Mouse (Mus musculus) myocyte (in vitro differentiated cells): ENCODE results near the gene Syt2. TPM values are rescaled to one million over a fixed set of nuclear protein-coding genes. Genes with fewer than 3 reads are reported as not detected.

Source experiments
- H3K27me3 ChIP-seq: one replicate; pipeline ENCODE4 v1.6.1; 2011; ENCODE audit not compliant: control insufficient read depth, insufficient read depth, insufficient read length
- H3K36me3 ChIP-seq: one replicate; pipeline ENCODE4 v1.6.1; 2011; ENCODE audit not compliant: control insufficient read depth, insufficient read depth
- H3K4me2 ChIP-seq: one replicate; pipeline ENCODE4 v1.6.1; 2011; ENCODE audit warnings: low read depth, control low read depth
- H3K4me3 ChIP-seq: one replicate; pipeline ENCODE4 v1.5.1; 2011; ENCODE audit warnings: mild to moderate bottlenecking, control low read depth, moderate library complexity
- H3K79me2 ChIP-seq: one replicate; pipeline ENCODE4 v1.6.1; 2011; ENCODE audit not compliant: control insufficient read depth, insufficient read depth
- H3ac ChIP-seq: one replicate; pipeline ENCODE4 v1.6.1; 2011; ENCODE audit not compliant: control insufficient read depth, insufficient read length
- CEBPB ChIP-seq: IDR thresholded peaks from 2 replicates; pipeline ENCODE4 v1.6.1; 2011; ENCODE audit warnings: mild to moderate bottlenecking, moderate library complexity; ENCODE audit not compliant: poor library complexity, insufficient read depth, severe bottlenecking
- E2F4 ChIP-seq: IDR thresholded peaks from one replicate; pipeline ENCODE4 v1.6.1; 2011; ENCODE audit warnings: mild to moderate bottlenecking, control low read depth, moderate library complexity; ENCODE audit not compliant: insufficient read depth
- MAX ChIP-seq: IDR thresholded peaks from one replicate; pipeline ENCODE4 v1.6.1; 2011; ENCODE audit warnings: low read depth, mild to moderate bottlenecking, control low read depth
- MYOD1 ChIP-seq, 3 experiments: IDR thresholded peaks; one replicate each; pipeline ENCODE4 v1.6.1; 2011; ENCODE audit warnings: control low read depth in 2 of 3, low read depth in 2 of 3, mild to moderate bottlenecking in 2 of 3, moderate library complexity in 1 of 3; ENCODE audit not compliant: insufficient read length in 2 of 3, control insufficient read depth in 1 of 3
- MYOG ChIP-seq, 3 experiments: IDR thresholded peaks; one replicate each; pipeline ENCODE4 v1.6.1; 2011; ENCODE audit warnings: control low read depth in 2 of 3, low read depth in 2 of 3, mild to moderate bottlenecking in 2 of 3; ENCODE audit not compliant: insufficient read length in 2 of 3, control insufficient read depth in 1 of 3, insufficient read depth in 1 of 3
- POLR2A ChIP-seq: IDR thresholded peaks from one replicate; pipeline ENCODE4 v1.6.1; 2011; ENCODE audit warnings: low read depth, mild to moderate bottlenecking, control low read depth, moderate library complexity; ENCODE audit not compliant: insufficient read length
- POLR2AphosphoS2 ChIP-seq: IDR thresholded peaks from one replicate; pipeline ENCODE4 v1.6.1; 2011; ENCODE audit warnings: low read depth, control low read depth; ENCODE audit not compliant: insufficient read length
- REST ChIP-seq: IDR thresholded peaks from one replicate; pipeline ENCODE4 v1.6.1; 2011; ENCODE audit warnings: mild to moderate bottlenecking, control low read depth, moderate library complexity; ENCODE audit not compliant: insufficient read depth, insufficient read length
- SRF ChIP-seq: IDR thresholded peaks from one replicate; pipeline ENCODE4 v1.6.1; 2011; ENCODE audit warnings: low read depth; ENCODE audit not compliant: control insufficient read depth, insufficient read length
- TCF12 ChIP-seq: IDR thresholded peaks from one replicate; pipeline ENCODE4 v1.6.1; 2011; ENCODE audit warnings: mild to moderate bottlenecking, control low read depth; ENCODE audit not compliant: poor library complexity, insufficient read depth, severe bottlenecking
- TCF3 ChIP-seq: IDR thresholded peaks from one replicate; pipeline ENCODE4 v1.6.1; 2011; ENCODE audit warnings: low read depth, control low read depth; ENCODE audit not compliant: insufficient read length
- USF1 ChIP-seq: IDR thresholded peaks from one replicate; pipeline ENCODE4 v1.6.1; 2011; ENCODE audit warnings: low read depth, mild to moderate bottlenecking, control low read depth, moderate library complexity
- polyA plus RNA-seq: library from polyadenylated mRNA; unstranded; fragments of >200 nt; fragmentation: generic; extraction: Trizol; gene quantifications from one replicate; pipeline ENCODE4 v1.2.1, GENCODE M21; 2012; ENCODE audit warnings: missing spikeins

Syt2 gene
- polyA plus RNA-seq, 1 experiment: 0.11 TPM

DNA sequence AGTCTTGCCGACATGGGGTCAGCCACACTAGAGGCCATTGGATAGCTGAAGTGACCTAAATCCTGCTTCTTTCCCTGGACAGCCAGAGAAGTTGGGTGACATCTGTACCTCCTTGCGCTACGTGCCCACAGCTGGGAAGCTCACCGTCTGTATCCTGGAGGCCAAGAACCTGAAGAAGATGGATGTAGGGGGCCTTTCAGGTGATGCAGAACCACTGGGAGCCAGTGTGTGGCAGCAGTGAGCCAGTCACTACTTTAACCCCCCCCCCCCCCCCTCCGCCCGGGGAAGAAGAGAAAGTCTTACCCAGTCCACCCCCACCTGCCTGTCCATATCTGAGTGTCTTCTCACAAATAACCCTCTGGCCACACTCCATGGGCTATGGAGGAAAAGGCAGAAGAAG, 99.2 kb downstream of the Syt2 start:
- no peak overlapping the region for H3K4me2 ChIP-seq
- no peaks in the 10 kb centered on the region for H3K36me3 ChIP-seq
- no peak overlapping the region for H3K4me3 ChIP-seq
- no peak overlapping the region for H3ac ChIP-seq
- TF ChIP-seq MAX: no peak
- no peak for TF ChIP-seq TCF3
- TF ChIP-seq POLR2A: no peak
- no peak for TF ChIP-seq MYOG (IDR thresholded peaks at IDR 0.05; ENCODE audit: control insufficient read depth in 1 of 3, insufficient read depth in 1 of 3, insufficient read length in 2 of 3, low read depth in 2 of 3)
- no peak for TF ChIP-seq E2F4
- no peak for TF ChIP-seq USF1
- no peak for TF ChIP-seq REST
- TF ChIP-seq MYOD1 (IDR thresholded peaks at IDR 0.05; ENCODE audit: control insufficient read depth in 1 of 3, insufficient read length in 2 of 3, low read depth in 2 of 3): no peak
- no peak for TF ChIP-seq TCF12
- TF ChIP-seq CEBPB: no peak
- TF ChIP-seq SRF: no peak
- no peak for TF ChIP-seq POLR2AphosphoS2
- peaks cover 19% of the 10 kb centered on the region for H3K27me3 ChIP-seq
- H3K79me2 ChIP-seq: no peaks in the 10 kb centered on the region

GRCm38 (mm10) chr1:134747236-134748174, 101.0 kb downstream of the Syt2 start:
- Histone ChIP-seq H3ac (no peak overlapping the region), H3K36me3 (no peaks in the 10 kb centered on the region), H3K79me2 (no peaks in the 10 kb centered on the region), H3K27me3 (peaks cover 17% of the 10 kb centered on the region), H3K4me3 (no peak overlapping the region), H3K4me2 (no peak overlapping the region)
- TF ChIP-seq CEBPB: no peak

- no peak overlapping the region for H3ac ChIP-seq
- peaks cover 13% of the 10 kb centered on the region for H3K27me3 ChIP-seq
- H3K4me2 ChIP-seq: no peak overlapping the region
- H3K4me3 ChIP-seq: no peak overlapping the region
- H3K36me3 ChIP-seq: no peaks in the 10 kb centered on the region
- TF ChIP-seq POLR2AphosphoS2 (no peak), SRF (no peak), MYOG (IDR thresholded peaks at IDR 0.05; ENCODE audit: control insufficient read depth in 1 of 3, insufficient read depth in 1 of 3, insufficient read length in 2 of 3, low read depth in 2 of 3) (no peak), TCF12 (no peak), TCF3 (no peak), E2F4 (no peak), CEBPB (no peak)
- no peaks in the 10 kb centered on the region for H3K79me2 ChIP-seq
These were observed 103.4 kb downstream of the Syt2 start for GRCm38 (mm10) chr1:134749889-134750288.

GRCm38 (mm10) chr1:134752447-134752846, 106.0 kb downstream of the Syt2 start:
- no peak overlapping the region for H3K4me2 ChIP-seq
- H3K27me3 ChIP-seq: peaks cover 2% of the 10 kb centered on the region
- H3K79me2 ChIP-seq: no peaks in the 10 kb centered on the region
- H3K4me3 ChIP-seq: no peak overlapping the region
- H3K36me3 ChIP-seq: no peaks in the 10 kb centered on the region
- TF ChIP-seq POLR2AphosphoS2: no peak
- H3ac ChIP-seq: no peak overlapping the region

- no peak for TF ChIP-seq E2F4
- no peak for TF ChIP-seq TCF3
- no peak overlapping the region for H3ac ChIP-seq
- no peaks in the 10 kb centered on the region for H3K36me3 ChIP-seq
- no peaks in the 10 kb centered on the region for H3K79me2 ChIP-seq
- no peak overlapping the region for H3K4me3 ChIP-seq
- H3K4me2 ChIP-seq: no peak overlapping the region
- H3K27me3 ChIP-seq: no peaks in the 10 kb centered on the region
These were observed 107.5 kb downstream of the Syt2 start for GRCm38 (mm10) chr1:134753751-134754630.
